Mouse (Mus musculus): Measurements from ENCODE around the gene Akap7. TPM values are rescaled to one million over a fixed set of nuclear protein-coding genes. Genes with fewer than 3 reads are reported as not detected.

Gene Akap7
- 18.8 and 22.3 TPM in 2 replicates for polyA plus RNA-seq (2015; fragmentation: Nextera tagmentation; extraction: Ambion mirVana)

GRCm38 (mm10) chr10:25307770-25308169 is at the start of gene Akap7:
Akap7 (minus strand) TSS chr10:25307870.
- Histone ChIP-seq H3K27ac (replicated peaks) (no peak within 1 kb of the TSS), H3K27me3 (no peaks in the 10 kb centered on the region), H3K9ac (no peak within 1 kb of the TSS), H3K4me2 (replicated peaks) (no peak within 1 kb of the TSS), H3K4me1 (no peaks in the 10 kb centered on the region), H3K36me3 (no peaks in the 10 kb centered on the region), H3K4me3 (replicated peaks) (no peak within 1 kb of the TSS), H3K9me3 (replicated peaks) (no peaks in the 10 kb centered on the region)
- WGBS: 87% methylated on average over 9 of the region's 9 CpGs
- ATAC-seq (ENCODE audit: insufficient number of reproducible peaks, low FRiP score, low TSS enrichment, low read depth): no peak

- Histone ChIP-seq H3K9me3 (replicated peaks) (no peaks in the 10 kb centered on the region), H3K27me3 (no peaks in the 10 kb centered on the region), H3K4me2 (replicated peaks) (no peak overlapping the region), H3K4me3 (replicated peaks) (no peak overlapping the region), H3K4me1 (peaks cover 6% of the 10 kb centered on the region; the same call in 1 of the 2 replicates), H3K9ac (no peak overlapping the region), H3K27ac (replicated peaks) (no peak overlapping the region), H3K36me3 (no peaks in the 10 kb centered on the region)
- no peak for ATAC-seq (ENCODE audit: insufficient number of reproducible peaks, low FRiP score, low TSS enrichment, low read depth)
- 79% methylated on average over 7 of the region's 7 CpGs for WGBS
These were observed 46.7 kb upstream of the Akap7 start for GRCm38 (mm10) chr10:25354390-25354789.

- H3K36me3 ChIP-seq: no peaks in the 10 kb centered on the region
- H3K9ac ChIP-seq: no peak overlapping the region
- no peaks in the 10 kb centered on the region for H3K9me3 ChIP-seq (replicated peaks)
- ATAC-seq (ENCODE audit: insufficient number of reproducible peaks, low FRiP score, low TSS enrichment, low read depth): no peak
- H3K27me3 ChIP-seq: no peaks in the 10 kb centered on the region
- peaks cover 6% of the 10 kb centered on the region; the same call in 1 of the 2 replicates for H3K4me1 ChIP-seq
- no peak overlapping the region for H3K4me2 ChIP-seq (replicated peaks)
- H3K4me3 ChIP-seq (replicated peaks): no peak overlapping the region
- H3K27ac ChIP-seq (replicated peaks): no peak overlapping the region
- WGBS: 89% methylated on average over 3 of the region's 3 CpGs
These were observed 46.3 kb upstream of the Akap7 start for GRCm38 (mm10) chr10:25353941-25354340.

- H3K4me1 ChIP-seq: no peaks in the 10 kb centered on the region
- no peaks in the 10 kb centered on the region for H3K9me3 ChIP-seq (replicated peaks)
- no peak overlapping the region for H3K9ac ChIP-seq
- no peak overlapping the region for H3K4me3 ChIP-seq (replicated peaks)
- H3K36me3 ChIP-seq: no peaks in the 10 kb centered on the region
- H3K27me3 ChIP-seq: no peaks in the 10 kb centered on the region
- no peak overlapping the region for H3K27ac ChIP-seq (replicated peaks)
- H3K4me2 ChIP-seq (replicated peaks): no peak overlapping the region
- no peak for ATAC-seq (ENCODE audit: insufficient number of reproducible peaks, low FRiP score, low TSS enrichment, low read depth)
These were observed 35.1 kb upstream of the Akap7 start for GRCm38 (mm10) chr10:25342801-25343200.

- no peak overlapping the region for H3K9ac ChIP-seq
- no peaks in the 10 kb centered on the region for H3K36me3 ChIP-seq
- no peak for ATAC-seq (ENCODE audit: insufficient number of reproducible peaks, low FRiP score, low TSS enrichment, low read depth)
- no peak overlapping the region for H3K27ac ChIP-seq (replicated peaks)
- no peaks in the 10 kb centered on the region for H3K4me1 ChIP-seq
- 91% methylated on average over 5 of the region's 5 CpGs for WGBS
- no peak overlapping the region for H3K4me2 ChIP-seq (replicated peaks)
- H3K27me3 ChIP-seq: no peaks in the 10 kb centered on the region
- no peaks in the 10 kb centered on the region for H3K9me3 ChIP-seq (replicated peaks)
- no peak overlapping the region for H3K4me3 ChIP-seq (replicated peaks)
These were observed 33.0 kb upstream of the Akap7 start for GRCm38 (mm10) chr10:25340675-25341074.

- Histone ChIP-seq H3K9me3 (replicated peaks) (no peaks in the 10 kb centered on the region), H3K4me3 (replicated peaks) (no peak overlapping the region), H3K27me3 (no peaks in the 10 kb centered on the region), H3K27ac (replicated peaks) (0 out of 2 replicates have a peak overlapping the region, but pooled peaks have one; percentile 48), H3K4me2 (replicated peaks) (no peak overlapping the region), H3K9ac (no peak overlapping the region), H3K36me3 (no peaks in the 10 kb centered on the region), H3K4me1 (peaks cover 4% of the 10 kb centered on the region; the same call in 1 of the 2 replicates)
- 34% methylated on average over 4 of the region's 4 CpGs for WGBS
- ATAC-seq (ENCODE audit: insufficient number of reproducible peaks, low FRiP score, low TSS enrichment, low read depth): no peak
These were observed 25.9 kb upstream of the Akap7 start for GRCm38 (mm10) chr10:25333390-25334079.

- H3K9ac ChIP-seq: no peak overlapping the region
- no peak overlapping the region for H3K4me2 ChIP-seq (replicated peaks)
- no peak overlapping the region for H3K4me3 ChIP-seq (replicated peaks)
- peaks cover 4% of the 10 kb centered on the region; the same call in 1 of the 2 replicates for H3K4me1 ChIP-seq
- ATAC-seq (ENCODE audit: insufficient number of reproducible peaks, low FRiP score, low TSS enrichment, low read depth): no peak
- no peaks in the 10 kb centered on the region for H3K27me3 ChIP-seq
- H3K9me3 ChIP-seq (replicated peaks): no peaks in the 10 kb centered on the region
- no peak overlapping the region for H3K27ac ChIP-seq (replicated peaks)
- 56% methylated on average over 9 of the region's 9 CpGs for WGBS
- no peaks in the 10 kb centered on the region for H3K36me3 ChIP-seq
These were observed 23.8 kb upstream of the Akap7 start for GRCm38 (mm10) chr10:25331321-25332049.

- no peaks in the 10 kb centered on the region for H3K36me3 ChIP-seq
- no peaks in the 10 kb centered on the region for H3K9me3 ChIP-seq (replicated peaks)
- no peak overlapping the region for H3K4me2 ChIP-seq (replicated peaks)
- H3K4me3 ChIP-seq (replicated peaks): no peak overlapping the region
- WGBS: 77% methylated on average over 7 of the region's 7 CpGs
- H3K9ac ChIP-seq: no peak overlapping the region
- no peaks in the 10 kb centered on the region for H3K27me3 ChIP-seq
- ATAC-seq (ENCODE audit: insufficient number of reproducible peaks, low FRiP score, low TSS enrichment, low read depth): no peak
- H3K27ac ChIP-seq (replicated peaks): no peak overlapping the region
- peaks cover 4% of the 10 kb centered on the region; the same call in 1 of the 2 replicates for H3K4me1 ChIP-seq
These were observed 22.4 kb upstream of the Akap7 start for GRCm38 (mm10) chr10:25330094-25330493.

- H3K27ac ChIP-seq (replicated peaks): no peak overlapping the region
- no peaks in the 10 kb centered on the region for H3K36me3 ChIP-seq
- peaks cover 4% of the 10 kb centered on the region; the same call in 1 of the 2 replicates for H3K4me1 ChIP-seq
- 74% methylated on average over 6 of the region's 6 CpGs for WGBS
- no peaks in the 10 kb centered on the region for H3K9me3 ChIP-seq (replicated peaks)
- no peak overlapping the region for H3K4me3 ChIP-seq (replicated peaks)
- no peak for ATAC-seq (ENCODE audit: insufficient number of reproducible peaks, low FRiP score, low TSS enrichment, low read depth)
- H3K27me3 ChIP-seq: no peaks in the 10 kb centered on the region
- no peak overlapping the region for H3K9ac ChIP-seq
- no peak overlapping the region for H3K4me2 ChIP-seq (replicated peaks)
These were observed 19.8 kb upstream of the Akap7 start for GRCm38 (mm10) chr10:25327511-25327910.

GRCm38 (mm10) chr10:25325690-25326089 is 18.0 kb upstream of the Akap7 start:
- Histone ChIP-seq H3K9ac (no peak overlapping the region), H3K4me3 (replicated peaks) (no peak overlapping the region), H3K36me3 (no peaks in the 10 kb centered on the region), H3K9me3 (replicated peaks) (no peaks in the 10 kb centered on the region), H3K4me2 (replicated peaks) (no peak overlapping the region), H3K4me1 (no peaks in the 10 kb centered on the region), H3K27me3 (no peaks in the 10 kb centered on the region), H3K27ac (replicated peaks) (peak overlapping the region; percentile 39; the same call in 1 of the 2 replicates)
- 28% methylated on average over 4 of the region's 4 CpGs for WGBS
- ATAC-seq (ENCODE audit: insufficient number of reproducible peaks, low FRiP score, low TSS enrichment, low read depth): peak; percentile 43; the same call in 1 of the 2 replicates

- H3K9ac ChIP-seq: no peak overlapping the region
- WGBS: 80% methylated on average over 4 of the region's 4 CpGs
- no peak overlapping the region for H3K4me2 ChIP-seq (replicated peaks)
- ATAC-seq (ENCODE audit: insufficient number of reproducible peaks, low FRiP score, low TSS enrichment, low read depth): no peak
- H3K27ac ChIP-seq (replicated peaks): no peak overlapping the region
- no peaks in the 10 kb centered on the region for H3K4me1 ChIP-seq
- no peaks in the 10 kb centered on the region for H3K9me3 ChIP-seq (replicated peaks)
- H3K36me3 ChIP-seq: no peaks in the 10 kb centered on the region
- no peak overlapping the region for H3K4me3 ChIP-seq (replicated peaks)
- no peaks in the 10 kb centered on the region for H3K27me3 ChIP-seq
These were observed 13.5 kb upstream of the Akap7 start for GRCm38 (mm10) chr10:25321198-25321597.

Data from embryonic facial prominence, embryonic 15.5 days (tissue).